Mouse (Mus musculus): ENCODE measurements around the gene Rtbdn. TPM values are rescaled to one million over a fixed set of nuclear protein-coding genes. Genes with fewer than 3 reads are reported as not detected.

The Rtbdn gene
- polyA plus RNA-seq (2012; rRNA removed) = 8.7 and 10.8 TPM in 2 replicates

GRCm38 (mm10) chr8:84946528-84947240 is at the start of gene Rtbdn:
Gene Rtbdn (plus strand): TSS chr8:84946991.

GRCm38 (mm10) chr8:84901752-84902151 is 45.0 kb upstream of the Rtbdn start, which contains the start of gene Klf1:
Gene Klf1 (plus strand): TSS chr8:84901928.

GRCm38 (mm10) chr8:84908421-84909161 is 38.2 kb upstream of the Rtbdn start, which contains the start of gene Dnase2a:
Gene Dnase2a (plus strand): TSS chr8:84908560.

GRCm38 (mm10) chr8:84936962-84937546 is 9.7 kb upstream of the Rtbdn start, which contains the start of gene Mast1:
Gene Mast1 (minus strand): TSS chr8:84937359.

GRCm38 (mm10) chr8:84969241-84970134 is 22.7 kb downstream of the Rtbdn start, which contains the start of the genes Gm49661, Prdx2 and Rnaseh2a:
Gene Gm49661 (minus strand): TSS chr8:84969433.
Gene Prdx2 (plus strand): TSS chr8:84969587.
Gene Rnaseh2a (minus strand): TSS chr8:84969767.

GRCm38 (mm10) chr8:84978248-84978940 is 31.6 kb downstream of the Rtbdn start, which contains the start of gene Junb:
Gene Junb (minus strand): TSS chr8:84978718.

GRCm38 (mm10) chr8:84990349-84990748 is 43.6 kb downstream of the Rtbdn start, which contains the start of gene Hook2:
Gene Hook2 (plus strand): TSS chr8:84990603.

Other genes with a start within 250 kb of the Rtbdn start
- 3.0 and 3.1 TPM in 2 replicates for gene Lyl1, start 245.5 kb upstream of the Rtbdn start, polyA plus RNA-seq (2012; rRNA removed)
- 0.32 and 0.47 TPM in 2 replicates for gene G430095P16Rik, start 224.0 kb upstream of the Rtbdn start, polyA plus RNA-seq (2012; rRNA removed)
- 45.9 and 59.1 TPM in 2 replicates for gene Nfix, start 146.6 kb upstream of the Rtbdn start, polyA plus RNA-seq (2012; rRNA removed)
- 9.1 and 10.1 TPM in 2 replicates for gene Dand5, start 124.2 kb upstream of the Rtbdn start, polyA plus RNA-seq (2012; rRNA removed)
- 30.8 and 35.2 TPM in 2 replicates for gene Gadd45gip1, start 115.5 kb upstream of the Rtbdn start, polyA plus RNA-seq (2012; rRNA removed)
- 52.2 and 59.0 TPM in 2 replicates for gene Rad23a, start 106.3 kb upstream of the Rtbdn start, polyA plus RNA-seq (2012; rRNA removed)
- gene Calr, start 100.1 kb upstream of the Rtbdn start, polyA plus RNA-seq (2012; rRNA removed) = 521 and 537 TPM in 2 replicates
- gene Farsa, start 90.0 kb upstream of the Rtbdn start, polyA plus RNA-seq (2012; rRNA removed) = 116 and 119 TPM in 2 replicates
- gene Syce2, start 74.9 kb upstream of the Rtbdn start, polyA plus RNA-seq (2012; rRNA removed) = 31.6 and 36.2 TPM in 2 replicates
- gene Gcdh, start 53.1 kb upstream of the Rtbdn start, polyA plus RNA-seq (2012; rRNA removed) = 50.4 and 56.7 TPM in 2 replicates
- 0.32 and 0.45 TPM in 2 replicates for gene Klf1, start 45.1 kb upstream of the Rtbdn start, polyA plus RNA-seq (2012; rRNA removed)
- 3.3 TPM in 2 replicates for gene Dnase2a, start 38.4 kb upstream of the Rtbdn start, polyA plus RNA-seq (2012; rRNA removed)
- 122 and 141 TPM in 2 replicates for gene Mast1, start 9.6 kb upstream of the Rtbdn start, polyA plus RNA-seq (2012; rRNA removed)
- gene Gm49661, start 22.4 kb downstream of the Rtbdn start, polyA plus RNA-seq (2012; rRNA removed) = 0.75 TPM in 1 of 2 replicates, not detected in the other
- gene Prdx2, start 22.6 kb downstream of the Rtbdn start, polyA plus RNA-seq (2012; rRNA removed) = 668 and 713 TPM in 2 replicates
- 41.1 and 47.4 TPM in 2 replicates for gene Rnaseh2a, start 22.8 kb downstream of the Rtbdn start, polyA plus RNA-seq (2012; rRNA removed)
- gene Junb, start 31.7 kb downstream of the Rtbdn start, polyA plus RNA-seq (2012; rRNA removed) = 7.0 and 11.0 TPM in 2 replicates
- 42.6 and 48.9 TPM in 2 replicates for gene Hook2, start 43.6 kb downstream of the Rtbdn start, polyA plus RNA-seq (2012; rRNA removed)
- 0.05 TPM in 2 replicates for gene Best2, start 67.5 kb downstream of the Rtbdn start, polyA plus RNA-seq (2012; rRNA removed)
- 218 and 220 TPM in 2 replicates for gene Asna1, start 78.3 kb downstream of the Rtbdn start, polyA plus RNA-seq (2012; rRNA removed)
- gene Trir, start 79.8 kb downstream of the Rtbdn start, polyA plus RNA-seq (2012; rRNA removed) = 203 and 208 TPM in 2 replicates
- 131 and 148 TPM in 2 replicates for gene Tnpo2, start 89.9 kb downstream of the Rtbdn start, polyA plus RNA-seq (2012; rRNA removed)
- 101 and 106 TPM in 2 replicates for gene Fbxw9, start 113.1 kb downstream of the Rtbdn start, polyA plus RNA-seq (2012; rRNA removed)
- gene Gm5741, start 121.0 kb downstream of the Rtbdn start, polyA plus RNA-seq (2012; rRNA removed) = 0.66 and 0.82 TPM in 2 replicates
- gene Dhps, start 124.8 kb downstream of the Rtbdn start, polyA plus RNA-seq (2012; rRNA removed) = 79.2 and 83.7 TPM in 2 replicates
- gene Wdr83os, start 133.7 kb downstream of the Rtbdn start, polyA plus RNA-seq (2012; rRNA removed) = 121 and 138 TPM in 2 replicates
- 70.0 and 71.1 TPM in 2 replicates for gene Wdr83, start 134.3 kb downstream of the Rtbdn start, polyA plus RNA-seq (2012; rRNA removed)
- 21.2 and 23.5 TPM in 2 replicates for gene Man2b1, start 136.3 kb downstream of the Rtbdn start, polyA plus RNA-seq (2012; rRNA removed)
- gene Zfp791, start 176.1 kb downstream of the Rtbdn start, polyA plus RNA-seq (2012; rRNA removed) = 3.2 and 3.6 TPM in 2 replicates
- gene Cks1brt, start 204.9 kb downstream of the Rtbdn start, polyA plus RNA-seq (2012; rRNA removed) = not detected in 2 replicates